Mouse (Mus musculus): Measurements from ENCODE around the gene F11r.

GRCm38 (mm10) chr1:171446854-171447253 is 9.5 kb downstream of the F11r start:
- TF ChIP-seq POLR2A (IDR thresholded peaks at IDR 0.05; ENCODE audit: borderline replicate concordance, low read depth, low read length), result no peak
- no peak for TF ChIP-seq CTCF (IDR thresholded peaks at IDR 0.05; ENCODE audit: low read depth, low read length)

Data from bone marrow macrophage, adult 2 months (primary cell).